Mouse (Mus musculus): ENCODE measurements around the gene Olfr575. TPM values are rescaled to one million over a fixed set of nuclear protein-coding genes. Genes with fewer than 3 reads are reported as not detected.

Olfr575 gene
- polyA plus RNA-seq, 1 experiment from 2014 or later = not detected

DNA sequence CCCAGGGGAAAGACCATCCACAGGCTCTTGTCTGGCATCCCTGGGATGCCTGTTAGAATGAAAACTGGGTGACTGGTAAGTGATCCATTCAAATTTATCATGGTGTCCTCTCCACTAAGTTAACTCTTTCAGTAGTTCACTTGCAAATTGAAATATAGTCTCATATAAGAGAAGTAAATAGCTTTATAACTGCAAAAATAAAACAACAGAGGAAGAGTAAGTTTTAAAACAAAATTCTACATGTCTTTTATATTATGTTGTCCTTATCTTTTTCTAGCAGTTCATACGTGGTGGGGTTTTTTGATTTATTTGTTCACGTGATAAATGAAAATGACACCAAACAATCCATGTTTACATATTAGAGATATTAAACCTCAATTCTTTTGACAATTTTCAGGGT, 16.1 kb downstream of the Olfr575 start, which contains the start of gene Olfr573-ps1:
TSS of gene Olfr573-ps1 (minus strand) at position 101 of the 400 bp plus-strand sequence.
- H3K9ac ChIP-seq (ENCODE audit: low read depth, low read length) = no peak within 1 kb of the TSS
- ATAC-seq (replicated peaks; ENCODE audit: low FRiP score) (no peak), DNase-seq (ENCODE audit: low spot score) (no peak)
- WGBS = 87% methylated on average over 2 of the region's 2 CpGs
- no peaks in the 10 kb centered on the region for H3K9me3 ChIP-seq (ENCODE audit: control insufficient read depth, low read length)
- no peaks in the 10 kb centered on the region for H3K36me3 ChIP-seq (ENCODE audit: control insufficient read depth, insufficient read depth, low read length)
- H3K4me1 ChIP-seq (replicated peaks; ENCODE audit: control insufficient read depth, insufficient read depth, low read length) = no peaks in the 10 kb centered on the region
- H3K27ac ChIP-seq (ENCODE audit: low read depth, low read length) = no peak within 1 kb of the TSS
- no peaks in the 10 kb centered on the region for H3K27me3 ChIP-seq (replicated peaks; ENCODE audit: control insufficient read depth, insufficient read depth, low read length)
- H3K4me3 ChIP-seq (ENCODE audit: low read depth, low read length) = no peak within 1 kb of the TSS
- H3K4me2 ChIP-seq = no peak within 1 kb of the TSS

DNA sequence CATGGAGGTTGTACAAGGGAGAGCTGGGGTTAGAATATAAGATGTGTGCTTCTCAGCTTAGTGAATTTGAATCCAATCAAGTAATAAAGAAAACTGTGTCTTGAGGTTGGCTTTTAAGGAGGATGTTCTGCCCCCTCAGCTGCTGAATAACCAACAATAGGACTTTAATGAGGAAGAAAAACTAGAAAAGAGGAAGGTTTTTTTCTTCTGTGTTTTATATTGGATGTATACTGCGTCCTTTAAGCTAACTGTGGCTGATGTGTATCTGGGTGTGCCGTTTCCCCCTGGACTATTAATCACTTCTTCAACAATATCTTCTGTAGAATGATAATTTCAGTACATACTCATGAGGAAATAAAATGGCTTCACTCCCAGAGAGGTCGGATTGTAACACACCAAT, 31.5 kb downstream of the Olfr575 start:
- no peak overlapping the region for H3K27ac ChIP-seq (ENCODE audit: low read depth, low read length)
- no peak overlapping the region for H3K4me2 ChIP-seq
- no peaks in the 10 kb centered on the region for H3K36me3 ChIP-seq (ENCODE audit: control insufficient read depth, insufficient read depth, low read length)
- H3K9me3 ChIP-seq (ENCODE audit: control insufficient read depth, low read length) = no peaks in the 10 kb centered on the region
- H3K9ac ChIP-seq (ENCODE audit: low read depth, low read length) = no peak overlapping the region
- H3K4me1 ChIP-seq (replicated peaks; ENCODE audit: control insufficient read depth, insufficient read depth, low read length) = no peaks in the 10 kb centered on the region
- H3K4me3 ChIP-seq (ENCODE audit: low read depth, low read length) = no peak overlapping the region
- no peaks in the 10 kb centered on the region for H3K27me3 ChIP-seq (replicated peaks; ENCODE audit: control insufficient read depth, insufficient read depth, low read length)
- WGBS = 55% methylated on average over 3 of the region's 3 CpGs
- ATAC-seq (replicated peaks; ENCODE audit: low FRiP score) = no peak
- DNase-seq (ENCODE audit: low spot score) = no peak

DNA sequence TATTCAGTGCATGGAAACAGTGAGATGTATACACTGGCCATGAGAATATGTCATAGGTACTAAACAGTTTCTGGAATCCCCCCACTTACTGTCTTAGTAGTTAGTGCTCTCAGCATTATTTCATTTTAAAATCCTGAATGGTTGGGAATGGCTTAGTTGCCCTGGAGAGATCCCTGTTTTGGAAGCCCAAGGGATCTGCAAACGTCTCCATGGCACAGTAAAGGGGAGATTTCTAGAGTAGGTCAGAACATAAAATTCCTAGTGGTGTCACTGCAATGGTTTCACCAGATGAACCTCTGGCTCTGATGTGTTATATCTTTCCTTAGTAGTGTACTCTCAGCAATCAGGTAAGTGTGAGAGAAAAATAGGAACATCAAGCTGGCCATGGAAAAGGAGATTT, 34.5 kb downstream of the Olfr575 start, which contains the start of gene Olfr572:
TSS of gene Olfr572 (plus strand) at position 301 of the 400 bp plus-strand sequence.
- Histone ChIP-seq H3K27me3 (replicated peaks; ENCODE audit: control insufficient read depth, insufficient read depth, low read length) (no peaks in the 10 kb centered on the region), H3K4me3 (ENCODE audit: low read depth, low read length) (no peak within 1 kb of the TSS), H3K36me3 (ENCODE audit: control insufficient read depth, insufficient read depth, low read length) (no peaks in the 10 kb centered on the region), H3K9ac (ENCODE audit: low read depth, low read length) (no peak within 1 kb of the TSS), H3K4me2 (no peak within 1 kb of the TSS), H3K9me3 (ENCODE audit: control insufficient read depth, low read length) (no peaks in the 10 kb centered on the region), H3K4me1 (replicated peaks; ENCODE audit: control insufficient read depth, insufficient read depth, low read length) (no peaks in the 10 kb centered on the region), H3K27ac (ENCODE audit: low read depth, low read length) (no peak within 1 kb of the TSS)
- DNase-seq (ENCODE audit: low spot score) (no peak), ATAC-seq (replicated peaks; ENCODE audit: low FRiP score) (no peak)
- 58% methylated on average over 1 of the region's 1 CpGs for WGBS

DNA sequence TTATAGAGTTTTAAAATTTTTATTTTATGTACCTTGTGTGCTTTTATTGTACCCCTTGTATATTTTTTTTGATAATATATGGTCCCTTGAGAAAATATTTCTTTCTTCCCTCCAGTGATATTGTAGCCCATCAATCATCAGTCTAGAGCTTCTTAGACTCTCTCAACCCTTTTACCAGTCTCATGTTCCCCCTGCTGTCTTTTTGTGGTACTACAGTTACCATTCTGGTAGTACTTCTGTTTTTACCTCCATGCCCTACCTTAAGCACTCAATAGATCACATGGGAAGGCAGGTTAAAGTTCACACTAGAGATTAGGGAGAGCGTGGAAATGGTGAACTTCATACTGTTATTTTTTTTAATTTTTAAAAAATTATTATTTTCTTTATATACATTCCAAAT, 38.9 kb downstream of the Olfr575 start:
- no peak for DNase-seq (ENCODE audit: low spot score)

DNA sequence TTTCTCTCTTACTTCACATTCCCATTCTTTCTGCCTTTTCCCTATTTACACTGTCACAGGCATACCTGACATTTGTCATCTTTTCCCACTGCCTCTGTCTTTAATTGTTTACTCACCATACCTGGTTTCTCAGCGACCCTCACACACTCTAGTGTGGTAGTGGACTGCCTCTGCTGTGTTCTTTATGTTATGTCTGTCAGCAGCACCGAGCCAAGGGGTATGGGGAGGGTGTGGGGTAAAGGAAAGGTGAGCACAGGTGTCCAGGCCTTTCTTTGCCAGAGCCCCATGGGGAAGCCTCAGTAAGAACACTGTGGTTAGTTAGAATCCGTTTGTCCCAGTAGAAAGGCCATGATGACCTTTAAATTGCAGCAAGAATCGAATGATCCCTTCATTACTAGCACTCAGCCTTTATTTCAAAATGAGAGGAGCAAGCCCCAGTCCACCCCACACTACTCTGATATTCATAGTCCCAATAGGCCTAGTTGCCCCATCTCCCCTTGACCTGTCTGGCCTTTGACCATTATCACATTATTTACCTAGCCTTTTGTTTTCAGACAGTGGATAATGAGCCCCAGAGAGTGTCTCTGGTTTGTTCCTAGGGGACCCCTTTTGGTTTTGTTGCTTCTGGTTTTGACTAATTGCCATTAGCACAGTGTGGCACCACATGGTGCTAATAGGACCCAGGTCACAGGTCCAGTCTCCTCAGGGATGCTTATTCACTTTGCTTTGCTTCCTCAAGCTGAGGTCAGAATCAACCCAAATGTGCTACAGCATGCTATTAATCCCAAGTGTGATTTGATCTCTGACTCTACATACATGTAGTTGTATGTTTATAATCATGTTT, 41.3 kb downstream of the Olfr575 start, which contains the start of gene Olfr571:
TSS of gene Olfr571 (minus strand) at position 505 of the 844 bp plus-strand sequence.
- H3K9ac ChIP-seq (ENCODE audit: low read depth, low read length) = no peak within 1 kb of the TSS
- H3K4me2 ChIP-seq = no peak within 1 kb of the TSS
- H3K27ac ChIP-seq (ENCODE audit: low read depth, low read length) = no peak within 1 kb of the TSS
- ATAC-seq (replicated peaks; ENCODE audit: low FRiP score) (no peak), DNase-seq (ENCODE audit: low spot score) (no peak)
- H3K9me3 ChIP-seq (ENCODE audit: control insufficient read depth, low read length) = no peaks in the 10 kb centered on the region
- WGBS = 65% methylated on average over 4 of the region's 4 CpGs
- no peaks in the 10 kb centered on the region for H3K36me3 ChIP-seq (ENCODE audit: control insufficient read depth, insufficient read depth, low read length)
- no peaks in the 10 kb centered on the region for H3K27me3 ChIP-seq (replicated peaks; ENCODE audit: control insufficient read depth, insufficient read depth, low read length)
- H3K4me1 ChIP-seq (replicated peaks; ENCODE audit: control insufficient read depth, insufficient read depth, low read length) = no peaks in the 10 kb centered on the region
- no peak within 1 kb of the TSS for H3K4me3 ChIP-seq (ENCODE audit: low read depth, low read length)

More for the DNA sequence above, 38.9 kb downstream of the Olfr575 start:
- no peak overlapping the region for H3K9ac ChIP-seq (ENCODE audit: low read depth, low read length)
- no peak overlapping the region for H3K4me3 ChIP-seq (ENCODE audit: low read depth, low read length)
- no peaks in the 10 kb centered on the region for H3K9me3 ChIP-seq (ENCODE audit: control insufficient read depth, low read length)
- no peaks in the 10 kb centered on the region for H3K27me3 ChIP-seq (replicated peaks; ENCODE audit: control insufficient read depth, insufficient read depth, low read length)
- H3K36me3 ChIP-seq (ENCODE audit: control insufficient read depth, insufficient read depth, low read length) = no peaks in the 10 kb centered on the region
- H3K4me2 ChIP-seq = no peak overlapping the region
- peak; percentile 69 for ATAC-seq (replicated peaks; ENCODE audit: low FRiP score)
- H3K27ac ChIP-seq (ENCODE audit: low read depth, low read length) = no peak overlapping the region
- WGBS = 13% methylated on average over 1 of the region's 1 CpGs
- H3K4me1 ChIP-seq (replicated peaks; ENCODE audit: control insufficient read depth, insufficient read depth, low read length) = no peaks in the 10 kb centered on the region

DNA sequence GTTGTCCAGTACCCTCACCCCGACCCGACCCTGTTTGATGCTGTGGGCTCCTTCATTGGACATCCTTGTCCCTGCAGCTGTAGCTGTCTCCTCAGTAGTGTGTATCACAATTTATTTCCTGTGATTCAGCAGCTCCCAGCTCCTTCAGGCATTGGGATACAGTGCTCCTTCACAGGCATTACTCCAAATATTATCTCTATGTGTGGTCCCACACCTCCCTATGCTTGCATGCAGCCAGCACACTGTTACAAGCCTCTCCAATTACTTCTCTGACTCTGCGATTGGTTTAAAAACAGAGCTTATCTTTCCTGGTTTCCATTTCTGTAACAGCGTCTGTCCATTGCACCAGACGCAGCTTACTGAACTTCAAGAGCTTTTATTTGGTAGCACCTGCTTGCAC, 42.2 kb downstream of the Olfr575 start:
- DNase-seq (ENCODE audit: low spot score) (no peak), ATAC-seq (replicated peaks; ENCODE audit: low FRiP score) (no peak)
- no peaks in the 10 kb centered on the region for H3K27me3 ChIP-seq (replicated peaks; ENCODE audit: control insufficient read depth, insufficient read depth, low read length)
- H3K4me3 ChIP-seq (ENCODE audit: low read depth, low read length) = no peak overlapping the region
- no peak overlapping the region for H3K4me2 ChIP-seq
- 54% methylated on average over 5 of the region's 5 CpGs for WGBS
- H3K27ac ChIP-seq (ENCODE audit: low read depth, low read length) = no peak overlapping the region
- H3K36me3 ChIP-seq (ENCODE audit: control insufficient read depth, insufficient read depth, low read length) = no peaks in the 10 kb centered on the region
- no peaks in the 10 kb centered on the region for H3K9me3 ChIP-seq (ENCODE audit: control insufficient read depth, low read length)
- H3K9ac ChIP-seq (ENCODE audit: low read depth, low read length) = no peak overlapping the region
- H3K4me1 ChIP-seq (replicated peaks; ENCODE audit: control insufficient read depth, insufficient read depth, low read length) = no peaks in the 10 kb centered on the region

DNA sequence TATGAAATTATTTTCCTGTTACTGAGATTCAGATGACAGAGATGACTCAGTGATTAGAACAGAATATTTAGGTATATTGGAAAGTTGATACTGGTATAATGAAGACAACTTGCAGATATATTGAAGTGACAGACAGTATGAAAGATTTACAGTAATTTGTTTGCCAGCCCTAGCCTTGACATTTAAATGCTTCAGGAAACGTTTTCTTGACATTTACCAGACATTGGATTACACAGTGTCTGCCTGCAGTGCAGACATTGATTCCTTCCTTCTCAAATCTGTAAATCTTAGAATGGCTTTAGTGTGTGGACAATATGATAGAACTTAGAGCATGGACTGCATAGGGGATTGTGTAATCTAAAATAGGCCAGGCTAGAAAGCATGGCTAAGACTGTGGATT, 43.3 kb downstream of the Olfr575 start:
- WGBS = 23% methylated on average over 1 of the region's 1 CpGs
- H3K4me1 ChIP-seq (replicated peaks; ENCODE audit: control insufficient read depth, insufficient read depth, low read length) = no peaks in the 10 kb centered on the region
- no peaks in the 10 kb centered on the region for H3K36me3 ChIP-seq (ENCODE audit: control insufficient read depth, insufficient read depth, low read length)
- no peaks in the 10 kb centered on the region for H3K9me3 ChIP-seq (ENCODE audit: control insufficient read depth, low read length)
- DNase-seq (ENCODE audit: low spot score) = no peak
- no peak overlapping the region for H3K9ac ChIP-seq (ENCODE audit: low read depth, low read length)
- H3K4me2 ChIP-seq = no peak overlapping the region
- no peak overlapping the region for H3K27ac ChIP-seq (ENCODE audit: low read depth, low read length)
- H3K27me3 ChIP-seq (replicated peaks; ENCODE audit: control insufficient read depth, insufficient read depth, low read length) = no peaks in the 10 kb centered on the region
- H3K4me3 ChIP-seq (ENCODE audit: low read depth, low read length) = no peak overlapping the region
- no peak for ATAC-seq (replicated peaks; ENCODE audit: low FRiP score)

Measured in liver, embryonic 11.5 days (tissue).